Mouse (Mus musculus): ENCODE measurements around the gene Fkbp4.
A peak's percentile ranks its signal among the peaks of the same experiment; 100 is the strongest.

Fkbp4 gene

GRCm38 (mm10) chr6:128438317-128438870, at the start of gene Fkbp4:
Gene Fkbp4, minus strand, starts transcription at chr6:128438677.
- DNase-seq: peak; percentile 95

GRCm38 (mm10) chr6:128487736-128488135, 49.3 kb upstream of the Fkbp4 start:
- DNase-seq: no peak

- peak; percentile 98 for DNase-seq
Measured at GRCm38 (mm10) chr6:128479463-128480454, 41.3 kb upstream of the Fkbp4 start.

- DNase-seq: no peak
Measured at GRCm38 (mm10) chr6:128477495-128477894, 39.0 kb upstream of the Fkbp4 start.

GRCm38 (mm10) chr6:128474112-128474511, 35.6 kb upstream of the Fkbp4 start:
- DNase-seq: no peak

GRCm38 (mm10) chr6:128469451-128469850, 31.0 kb upstream of the Fkbp4 start:
- peak; percentile 54 for DNase-seq

GRCm38 (mm10) chr6:128467298-128467697, 28.8 kb upstream of the Fkbp4 start:
- no peak for DNase-seq

GRCm38 (mm10) chr6:128466563-128466962, 28.1 kb upstream of the Fkbp4 start:
- DNase-seq: no peak

GRCm38 (mm10) chr6:128466043-128466442, 27.6 kb upstream of the Fkbp4 start:
- DNase-seq: no peak

GRCm38 (mm10) chr6:128464996-128465395, 26.5 kb upstream of the Fkbp4 start:
- DNase-seq: no peak

GRCm38 (mm10) chr6:128461606-128462005, 23.1 kb upstream of the Fkbp4 start:
- DNase-seq: no peak

GRCm38 (mm10) chr6:128460729-128461503, 22.4 kb upstream of the Fkbp4 start:
- DNase-seq: no peak

GRCm38 (mm10) chr6:128460321-128460720, 21.8 kb upstream of the Fkbp4 start:
- no peak for DNase-seq

GRCm38 (mm10) chr6:128457186-128457585, 18.7 kb upstream of the Fkbp4 start:
- no peak for DNase-seq

GRCm38 (mm10) chr6:128455835-128456605, 17.5 kb upstream of the Fkbp4 start:
- no peak for DNase-seq

GRCm38 (mm10) chr6:128447063-128447462, 8.6 kb upstream of the Fkbp4 start:
- DNase-seq: no peak

GRCm38 (mm10) chr6:128445761-128446535, 7.5 kb upstream of the Fkbp4 start:
- DNase-seq: peak; percentile 36

GRCm38 (mm10) chr6:128440238-128440637, 1.8 kb upstream of the Fkbp4 start:
- DNase-seq: no peak

GRCm38 (mm10) chr6:128438871-128439341, 429 bp upstream of the Fkbp4 start:
- DNase-seq: peak; percentile 37

GRCm38 (mm10) chr6:128437731-128438316, 653 bp downstream of the Fkbp4 start:
- DNase-seq: peak; percentile 78

- no peak for DNase-seq
Measured at GRCm38 (mm10) chr6:128437288-128437687, 1.2 kb downstream of the Fkbp4 start.

Data from thymus, postnatal 14 days (tissue).